Mouse (Mus musculus): ENCODE data around the gene Htt. TPM values are rescaled to one million over a fixed set of nuclear protein-coding genes. Genes with fewer than 3 reads are reported as not detected.

Htt gene
- polyA plus RNA-seq, 1 experiment from 2014 or later: 10.1 TPM

GRCm38 (mm10) chr5:34918785-34919184 lies 157.2 kb downstream of the Htt start:
- no peak for ATAC-seq (ENCODE audit: low read depth)
- Histone ChIP-seq H3K9me3 (ENCODE audit: control insufficient read depth, low read length) (no peaks in the 10 kb centered on the region), H3K36me3 (ENCODE audit: control insufficient read depth, insufficient read depth, low read length) (no peaks in the 10 kb centered on the region), H3K4me2 (ENCODE audit: low read depth, low read length) (no peak overlapping the region), H3K27ac (ENCODE audit: low read length) (no peak overlapping the region), H3K27me3 (ENCODE audit: control insufficient read depth, insufficient read depth, low read depth, low read length) (no peaks in the 10 kb centered on the region), H3K9ac (ENCODE audit: low read length) (no peak overlapping the region), H3K4me1 (replicated peaks; ENCODE audit: control insufficient read depth, insufficient read depth, low read length) (no peaks in the 10 kb centered on the region), H3K4me3 (ENCODE audit: low read length) (no peak overlapping the region)
- WGBS: 72% methylated on average over 3 of the region's 3 CpGs

GRCm38 (mm10) chr5:34922531-34922930 lies 161.0 kb downstream of the Htt start:
- H3K4me2 ChIP-seq (ENCODE audit: low read depth, low read length): no peak overlapping the region
- ATAC-seq (ENCODE audit: low read depth): no peak
- H3K4me3 ChIP-seq (ENCODE audit: low read length): no peak overlapping the region
- WGBS: 61% methylated on average over 6 of the region's 6 CpGs
- no peaks in the 10 kb centered on the region for H3K9me3 ChIP-seq (ENCODE audit: control insufficient read depth, low read length)
- no peaks in the 10 kb centered on the region for H3K4me1 ChIP-seq (replicated peaks; ENCODE audit: control insufficient read depth, insufficient read depth, low read length)
- H3K27ac ChIP-seq (ENCODE audit: low read length): no peak overlapping the region
- no peaks in the 10 kb centered on the region for H3K27me3 ChIP-seq (ENCODE audit: control insufficient read depth, insufficient read depth, low read depth, low read length)
- no peak overlapping the region for H3K9ac ChIP-seq (ENCODE audit: low read length)
- H3K36me3 ChIP-seq (ENCODE audit: control insufficient read depth, insufficient read depth, low read length): no peaks in the 10 kb centered on the region

- WGBS: 85% methylated on average over 4 of the region's 4 CpGs
- H3K27ac ChIP-seq (ENCODE audit: low read length): no peak overlapping the region
Measured at GRCm38 (mm10) chr5:34923920-34924319, 162.4 kb downstream of the Htt start.

GRCm38 (mm10) chr5:34924519-34924918 lies 163.0 kb downstream of the Htt start:
- WGBS: 65% methylated on average over 7 of the region's 7 CpGs
- Histone ChIP-seq H3K27ac (ENCODE audit: low read length) (no peak overlapping the region), H3K36me3 (ENCODE audit: control insufficient read depth, insufficient read depth, low read length) (no peaks in the 10 kb centered on the region), H3K9ac (ENCODE audit: low read length) (no peak overlapping the region), H3K4me3 (ENCODE audit: low read length) (no peak overlapping the region), H3K9me3 (ENCODE audit: control insufficient read depth, low read length) (no peaks in the 10 kb centered on the region), H3K4me1 (replicated peaks; ENCODE audit: control insufficient read depth, insufficient read depth, low read length) (no peaks in the 10 kb centered on the region), H3K27me3 (ENCODE audit: control insufficient read depth, insufficient read depth, low read depth, low read length) (no peaks in the 10 kb centered on the region), H3K4me2 (ENCODE audit: low read depth, low read length) (no peak overlapping the region)
- ATAC-seq (ENCODE audit: low read depth): no peak

More at GRCm38 (mm10) chr5:34923920-34924319, 162.4 kb downstream of the Htt start:
- Histone ChIP-seq H3K4me3 (ENCODE audit: low read length) (no peak overlapping the region), H3K36me3 (ENCODE audit: control insufficient read depth, insufficient read depth, low read length) (no peaks in the 10 kb centered on the region), H3K4me2 (ENCODE audit: low read depth, low read length) (no peak overlapping the region), H3K4me1 (replicated peaks; ENCODE audit: control insufficient read depth, insufficient read depth, low read length) (no peaks in the 10 kb centered on the region), H3K27me3 (ENCODE audit: control insufficient read depth, insufficient read depth, low read depth, low read length) (no peaks in the 10 kb centered on the region), H3K9ac (ENCODE audit: low read length) (no peak overlapping the region), H3K9me3 (ENCODE audit: control insufficient read depth, low read length) (no peaks in the 10 kb centered on the region)
- no peak for ATAC-seq (ENCODE audit: low read depth)

- H3K9me3 ChIP-seq (ENCODE audit: control insufficient read depth, low read length): no peaks in the 10 kb centered on the region
Measured at GRCm38 (mm10) chr5:34927648-34928047, 166.1 kb downstream of the Htt start.

GRCm38 (mm10) chr5:34930151-34930975 lies 168.8 kb downstream of the Htt start:
- no peak for ATAC-seq (ENCODE audit: low read depth)
- 0 out of 2 replicates have a peak, but pooled peaks cover 2% of the 10 kb centered on the region for H3K9me3 ChIP-seq (ENCODE audit: control insufficient read depth, low read length)
- no peak overlapping the region for H3K9ac ChIP-seq (ENCODE audit: low read length)
- H3K4me2 ChIP-seq (ENCODE audit: low read depth, low read length): no peak overlapping the region
- WGBS: 83% methylated on average over 9 of the region's 9 CpGs
- no peaks in the 10 kb centered on the region for H3K36me3 ChIP-seq (ENCODE audit: control insufficient read depth, insufficient read depth, low read length)
- no peak overlapping the region for H3K4me3 ChIP-seq (ENCODE audit: low read length)
- peaks cover 14% of the 10 kb centered on the region for H3K4me1 ChIP-seq (replicated peaks; ENCODE audit: control insufficient read depth, insufficient read depth, low read length)
- no peak overlapping the region; the same call in 1 of the 2 replicates for H3K27ac ChIP-seq (ENCODE audit: low read length)
- no peaks in the 10 kb centered on the region for H3K27me3 ChIP-seq (ENCODE audit: control insufficient read depth, insufficient read depth, low read depth, low read length)

More at GRCm38 (mm10) chr5:34927648-34928047, 166.1 kb downstream of the Htt start:
- H3K4me1 ChIP-seq (replicated peaks; ENCODE audit: control insufficient read depth, insufficient read depth, low read length): peaks cover 14% of the 10 kb centered on the region
- no peaks in the 10 kb centered on the region for H3K27me3 ChIP-seq (ENCODE audit: control insufficient read depth, insufficient read depth, low read depth, low read length)
- H3K4me2 ChIP-seq (ENCODE audit: low read depth, low read length): no peak overlapping the region
- no peak overlapping the region for H3K4me3 ChIP-seq (ENCODE audit: low read length)
- ATAC-seq (ENCODE audit: low read depth): no peak
- no peak overlapping the region for H3K27ac ChIP-seq (ENCODE audit: low read length)
- WGBS: 83% methylated on average over 4 of the region's 4 CpGs
- H3K9ac ChIP-seq (ENCODE audit: low read length): no peak overlapping the region
- H3K36me3 ChIP-seq (ENCODE audit: control insufficient read depth, insufficient read depth, low read length): no peaks in the 10 kb centered on the region

- no peak overlapping the region for H3K9ac ChIP-seq (ENCODE audit: low read length)
- H3K27me3 ChIP-seq (ENCODE audit: control insufficient read depth, insufficient read depth, low read depth, low read length): no peaks in the 10 kb centered on the region
- H3K9me3 ChIP-seq (ENCODE audit: control insufficient read depth, low read length): 0 out of 2 replicates have a peak, but pooled peaks cover 2% of the 10 kb centered on the region
- H3K4me3 ChIP-seq (ENCODE audit: low read length): no peak overlapping the region
- ATAC-seq (ENCODE audit: low read depth): no peak
- WGBS: 54% methylated on average over 2 of the region's 2 CpGs
- no peaks in the 10 kb centered on the region for H3K36me3 ChIP-seq (ENCODE audit: control insufficient read depth, insufficient read depth, low read length)
- H3K27ac ChIP-seq (ENCODE audit: low read length): peak overlapping the region; percentile 56
- H3K4me1 ChIP-seq (replicated peaks; ENCODE audit: control insufficient read depth, insufficient read depth, low read length): peaks cover 14% of the 10 kb centered on the region
- H3K4me2 ChIP-seq (ENCODE audit: low read depth, low read length): no peak overlapping the region
Measured at GRCm38 (mm10) chr5:34931091-34931490, 169.6 kb downstream of the Htt start.

GRCm38 (mm10) chr5:34931516-34932457 lies 170.2 kb downstream of the Htt start:
- Histone ChIP-seq H3K4me1 (replicated peaks; ENCODE audit: control insufficient read depth, insufficient read depth, low read length) (peaks cover 14% of the 10 kb centered on the region), H3K36me3 (ENCODE audit: control insufficient read depth, insufficient read depth, low read length) (no peaks in the 10 kb centered on the region), H3K9ac (ENCODE audit: low read length) (no peak overlapping the region), H3K27ac (ENCODE audit: low read length) (peak overlapping the region; percentile 56), H3K4me3 (ENCODE audit: low read length) (no peak overlapping the region), H3K9me3 (ENCODE audit: control insufficient read depth, low read length) (0 out of 2 replicates have a peak, but pooled peaks cover 2% of the 10 kb centered on the region), H3K27me3 (ENCODE audit: control insufficient read depth, insufficient read depth, low read depth, low read length) (no peaks in the 10 kb centered on the region), H3K4me2 (ENCODE audit: low read depth, low read length) (no peak overlapping the region)
- 24% methylated on average over 11 of the region's 11 CpGs for WGBS
- peak; percentile 76 for ATAC-seq (ENCODE audit: low read depth)

GRCm38 (mm10) chr5:34932458-34932806 lies 170.9 kb downstream of the Htt start:
- WGBS: 36% methylated on average over 4 of the region's 4 CpGs
- peaks cover 14% of the 10 kb centered on the region for H3K4me1 ChIP-seq (replicated peaks; ENCODE audit: control insufficient read depth, insufficient read depth, low read length)

More at GRCm38 (mm10) chr5:34932458-34932806, 170.9 kb downstream of the Htt start:
- peak overlapping the region; percentile 56 for H3K27ac ChIP-seq (ENCODE audit: low read length)
- H3K9ac ChIP-seq (ENCODE audit: low read length): no peak overlapping the region
- H3K9me3 ChIP-seq (ENCODE audit: control insufficient read depth, low read length): 0 out of 2 replicates have a peak, but pooled peaks cover 2% of the 10 kb centered on the region
- H3K36me3 ChIP-seq (ENCODE audit: control insufficient read depth, insufficient read depth, low read length): no peaks in the 10 kb centered on the region
- ATAC-seq (ENCODE audit: low read depth): peak; percentile 78
- no peak overlapping the region for H3K4me3 ChIP-seq (ENCODE audit: low read length)
- H3K27me3 ChIP-seq (ENCODE audit: control insufficient read depth, insufficient read depth, low read depth, low read length): no peaks in the 10 kb centered on the region
- no peak overlapping the region for H3K4me2 ChIP-seq (ENCODE audit: low read depth, low read length)
